9 mouse cellular contexts compared by ENCODE assay signal in the genomic region with DNA sequence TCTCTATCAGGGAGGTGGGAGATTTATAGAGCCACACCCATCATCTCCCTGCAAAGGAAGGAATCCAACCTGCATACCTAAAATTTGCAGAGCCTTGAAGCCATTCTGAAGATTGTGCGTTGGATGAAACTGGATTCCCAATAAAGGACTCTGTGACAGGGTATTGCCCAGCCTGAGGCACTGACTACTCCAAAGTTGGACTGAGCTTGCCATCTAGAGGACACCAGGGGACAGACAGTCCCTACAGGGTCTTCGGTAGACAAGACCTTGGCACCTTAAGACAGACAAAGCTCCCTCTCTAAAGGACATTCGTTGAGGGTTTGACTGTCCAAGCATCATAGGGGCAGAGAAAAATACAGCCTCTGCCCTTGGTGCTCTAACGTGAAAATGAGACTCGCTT.
DNase-seq lines count a peak whose midpoint lies in the region; ATAC-seq and TF ChIP-seq lines count a peak whose summit lies in the region.
"Had no signal": no experiment of that assay in that cellular context is flagged by ENCODE, and none has a peak within 500 bp of the region (broad histone marks: within the 10 kb centered on the region; RNA-seq: fewer than 3 reads in every experiment).

No protein-coding gene starts in this region.

- no peaks in the 10 kb centered on the region for H3K36me3 ChIP-seq in kidney, postnatal 0 days (ENCODE audit: insufficient read depth, low read length)
- no peaks in the 10 kb centered on the region for H3K36me3 ChIP-seq in lung, embryonic 16.5 days (ENCODE audit: control insufficient read depth, insufficient read depth, low read length)
- H3K36me3 ChIP-seq: heart, embryonic 13.5 days had no signal

- no peaks in the 10 kb centered on the region for H3K9me3 ChIP-seq in kidney, postnatal 0 days (replicated peaks; ENCODE audit: low read length)
- H3K9me3 ChIP-seq in lung, embryonic 16.5 days (ENCODE audit: control insufficient read depth, low read length): no peaks in the 10 kb centered on the region
- H3K9me3 ChIP-seq: heart, embryonic 13.5 days had no signal

- H3K4me1 ChIP-seq in bone marrow macrophage, adult 2 months (ENCODE audit: control insufficient read depth, insufficient read depth, low read length): peaks cover 10% of the 10 kb centered on the region
- no peaks in the 10 kb centered on the region for H3K4me1 ChIP-seq in kidney, postnatal 0 days (replicated peaks; ENCODE audit: insufficient read depth, low read length)
- H3K4me1 ChIP-seq in lung, embryonic 16.5 days (replicated peaks; ENCODE audit: control insufficient read depth, insufficient read depth, low read length): peaks cover 2% of the 10 kb centered on the region; the same call in 1 of the 2 replicates
- H3K4me1 ChIP-seq: heart, embryonic 13.5 days had no signal

- peak; percentile 55 for TF ChIP-seq CTCF in bone marrow macrophage, adult 2 months (IDR thresholded peaks at IDR 0.05; ENCODE audit: low read depth, low read length)
- TF ChIP-seq CTCF in kidney, postnatal 0 days (IDR thresholded peaks at IDR 0.05; ENCODE audit: low read depth): peak; percentile 85

- TF ChIP-seq POLR2A in bone marrow macrophage, adult 2 months (IDR thresholded peaks at IDR 0.05; ENCODE audit: borderline replicate concordance, low read depth, low read length): no peak

- H3K4me3 ChIP-seq in bone marrow macrophage, adult 2 months (ENCODE audit: insufficient read depth, low read length): no peak overlapping the region
- H3K4me3 ChIP-seq in kidney, postnatal 0 days (replicated peaks; ENCODE audit: low read depth, low read length): no peak overlapping the region
- H3K4me3 ChIP-seq in lung, embryonic 16.5 days (ENCODE audit: low read length): no peak overlapping the region
- H3K4me3 ChIP-seq: heart, embryonic 13.5 days had no signal

- H3K27ac ChIP-seq in bone marrow macrophage, adult 2 months (ENCODE audit: insufficient read depth, low read depth, low read length): no peak overlapping the region
- no peak overlapping the region for H3K27ac ChIP-seq in kidney, postnatal 0 days
- no peak overlapping the region for H3K27ac ChIP-seq in lung, embryonic 16.5 days (ENCODE audit: low read length)
- H3K27ac ChIP-seq: heart, embryonic 13.5 days had no signal

- peak; percentile 75; the same call in 1 of the 2 replicates for ATAC-seq in kidney, postnatal 0 days (replicated peaks; ENCODE audit: low FRiP score, low read depth)
- ATAC-seq in lung, embryonic 16.5 days (ENCODE audit: low read depth): peak; percentile 85
- ATAC-seq in monocyte, adult 5-6 weeks (replicated peaks; ENCODE audit: insufficient number of reproducible peaks, low FRiP score, low TSS enrichment, poor library complexity, severe bottlenecking): no peak

- DNase-seq in 3T3-L1 (ENCODE audit: low read depth, low spot score): peak; percentile 69
- DNase-seq in B cell, adult 2 months: peak; percentile 43 to 50
- DNase-seq in frontal cortex, postnatal 36 days (ENCODE audit: low spot score in 2 of 2): peak; percentile 8 to 50
- peak; percentile 90 for DNase-seq in kidney, postnatal 0 days (ENCODE audit: low spot score)
- DNase-seq in retina, postnatal 1 day: peak; percentile 68

- WGBS in kidney, postnatal 0 days: 19% methylated on average over 5 of the region's 5 CpGs
- 40% methylated on average over 5 of the region's 5 CpGs for WGBS in lung, embryonic 16.5 days

- H3K4me2 ChIP-seq in kidney, postnatal 0 days (ENCODE audit: low read length): no peak overlapping the region
- no peak overlapping the region for H3K4me2 ChIP-seq in lung, embryonic 16.5 days (ENCODE audit: low read depth, low read length)
- H3K4me2 ChIP-seq: heart, embryonic 13.5 days had no signal

- no peaks in the 10 kb centered on the region for H3K27me3 ChIP-seq in kidney, postnatal 0 days (ENCODE audit: insufficient read depth, low read length)
- H3K27me3 ChIP-seq in lung, embryonic 16.5 days (ENCODE audit: control insufficient read depth, insufficient read depth, low read depth, low read length): no peaks in the 10 kb centered on the region
- H3K27me3 ChIP-seq: heart, embryonic 13.5 days had no signal

- no peak overlapping the region for H3K9ac ChIP-seq in kidney, postnatal 0 days (ENCODE audit: low read depth, low read length)
- no peak overlapping the region for H3K9ac ChIP-seq in lung, embryonic 16.5 days (ENCODE audit: low read length)
- H3K9ac ChIP-seq: heart, embryonic 13.5 days had no signal

Comparison
In these comparisons a context has a peak if more than half of its experiments do, and no peak if none do; other contexts are left out.
1. DNase-seq: peak in every context shown above with its lines; median percentile 90 in kidney, postnatal 0 days; 69 in 3T3-L1; 68 in retina, postnatal 1 day; 46 in B cell, adult 2 months; 29 in frontal cortex, postnatal 36 days.